Mouse (Mus musculus): Measurements from ENCODE around the gene Astn1. TPM values are rescaled to one million over a fixed set of nuclear protein-coding genes. Genes with fewer than 3 reads are reported as not detected.
A peak's percentile ranks its signal among the peaks of the same experiment; 100 is the strongest.

The Astn1 gene
- total and polyA plus RNA-seq, 2 experiments from 2014 or later, result 0.10 to 0.95 TPM

GRCm38 (mm10) chr1:158632935-158633334 is 270.9 kb downstream of the Astn1 start:
- WGBS, result 59% methylated on average over 4 of the region's 4 CpGs
- TF ChIP-seq CTCF (IDR thresholded peaks at IDR 0.05; ENCODE audit: low read depth) (no peak), EP300 (IDR thresholded peaks at IDR 0.05; ENCODE audit: low read depth) (no peak)

GRCm38 (mm10) chr1:158633441-158633840 is 271.4 kb downstream of the Astn1 start:
- no peak overlapping the region for H3K4me3 ChIP-seq (ENCODE audit: low read depth, low read length)
- H3K9ac ChIP-seq (replicated peaks; ENCODE audit: low read depth, low read length), result no peak overlapping the region
- no peaks in the 10 kb centered on the region for H3K27me3 ChIP-seq (ENCODE audit: control insufficient read depth, insufficient read depth, low read length)
- H3K4me2 ChIP-seq (ENCODE audit: low read depth, low read length), result no peak overlapping the region
- DNase-seq (ENCODE audit: low spot score), result no peak
- 78% methylated on average over 2 of the region's 2 CpGs for WGBS
- no peaks in the 10 kb centered on the region for H3K36me3 ChIP-seq (replicated peaks; ENCODE audit: control insufficient read depth, insufficient read depth, low read length)
- no peak for ATAC-seq (ENCODE audit: insufficient read depth, low read depth)
- H3K9me3 ChIP-seq (replicated peaks; ENCODE audit: control insufficient read depth, low read length), result no peaks in the 10 kb centered on the region
- no peak for TF ChIP-seq CTCF (IDR thresholded peaks at IDR 0.05; ENCODE audit: low read depth)
- TF ChIP-seq EP300 (IDR thresholded peaks at IDR 0.05; ENCODE audit: low read depth), result no peak
- H3K4me1 ChIP-seq (ENCODE audit: control insufficient read depth, insufficient read depth), result no peaks in the 10 kb centered on the region
- no peak overlapping the region for H3K27ac ChIP-seq (ENCODE audit: low read depth)

More at GRCm38 (mm10) chr1:158632935-158633334, 270.9 kb downstream of the Astn1 start:
- Histone ChIP-seq H3K4me3 (ENCODE audit: low read depth, low read length) (no peak overlapping the region), H3K27me3 (ENCODE audit: control insufficient read depth, insufficient read depth, low read length) (no peaks in the 10 kb centered on the region), H3K27ac (ENCODE audit: low read depth) (no peak overlapping the region), H3K9ac (replicated peaks; ENCODE audit: low read depth, low read length) (no peak overlapping the region), H3K4me2 (ENCODE audit: low read depth, low read length) (no peak overlapping the region), H3K36me3 (replicated peaks; ENCODE audit: control insufficient read depth, insufficient read depth, low read length) (no peaks in the 10 kb centered on the region), H3K4me1 (ENCODE audit: control insufficient read depth, insufficient read depth) (no peaks in the 10 kb centered on the region), H3K9me3 (replicated peaks; ENCODE audit: control insufficient read depth, low read length) (no peaks in the 10 kb centered on the region)
- DNase-seq (ENCODE audit: low spot score), result no peak
- no peak for ATAC-seq (ENCODE audit: insufficient read depth, low read depth)

- WGBS, result 68% methylated on average over 2 of the region's 2 CpGs
- ATAC-seq (ENCODE audit: insufficient read depth, low read depth), result no peak
- no peak overlapping the region for H3K9ac ChIP-seq (replicated peaks; ENCODE audit: low read depth, low read length)
Measured at GRCm38 (mm10) chr1:158641306-158641705, 279.2 kb downstream of the Astn1 start.

GRCm38 (mm10) chr1:158642247-158642646 is 280.2 kb downstream of the Astn1 start:
- H3K27me3 ChIP-seq (ENCODE audit: control insufficient read depth, insufficient read depth, low read length), result no peaks in the 10 kb centered on the region
- H3K36me3 ChIP-seq (replicated peaks; ENCODE audit: control insufficient read depth, insufficient read depth, low read length), result no peaks in the 10 kb centered on the region
- H3K4me2 ChIP-seq (ENCODE audit: low read depth, low read length), result no peak overlapping the region
- TF ChIP-seq EP300 (IDR thresholded peaks at IDR 0.05; ENCODE audit: low read depth) (no peak), CTCF (IDR thresholded peaks at IDR 0.05; ENCODE audit: low read depth) (no peak)
- H3K9me3 ChIP-seq (replicated peaks; ENCODE audit: control insufficient read depth, low read length), result no peaks in the 10 kb centered on the region
- no peak overlapping the region for H3K4me3 ChIP-seq (ENCODE audit: low read depth, low read length)
- H3K27ac ChIP-seq (ENCODE audit: low read depth), result no peak overlapping the region
- H3K4me1 ChIP-seq (ENCODE audit: control insufficient read depth, insufficient read depth), result no peaks in the 10 kb centered on the region
- ATAC-seq (ENCODE audit: insufficient read depth, low read depth) (no peak), DNase-seq (ENCODE audit: low spot score) (no peak)
- no peak overlapping the region for H3K9ac ChIP-seq (replicated peaks; ENCODE audit: low read depth, low read length)

More at GRCm38 (mm10) chr1:158641306-158641705, 279.2 kb downstream of the Astn1 start:
- Histone ChIP-seq H3K4me2 (ENCODE audit: low read depth, low read length) (no peak overlapping the region), H3K9me3 (replicated peaks; ENCODE audit: control insufficient read depth, low read length) (no peaks in the 10 kb centered on the region), H3K27ac (ENCODE audit: low read depth) (no peak overlapping the region), H3K27me3 (ENCODE audit: control insufficient read depth, insufficient read depth, low read length) (no peaks in the 10 kb centered on the region), H3K36me3 (replicated peaks; ENCODE audit: control insufficient read depth, insufficient read depth, low read length) (no peaks in the 10 kb centered on the region), H3K4me1 (ENCODE audit: control insufficient read depth, insufficient read depth) (no peaks in the 10 kb centered on the region), H3K4me3 (ENCODE audit: low read depth, low read length) (no peak overlapping the region)
- DNase-seq (ENCODE audit: low spot score), result no peak
- no peak for TF ChIP-seq CTCF (IDR thresholded peaks at IDR 0.05; ENCODE audit: low read depth)

- H3K36me3 ChIP-seq (replicated peaks; ENCODE audit: control insufficient read depth, insufficient read depth, low read length), result no peaks in the 10 kb centered on the region
- H3K27ac ChIP-seq (ENCODE audit: low read depth), result no peak overlapping the region
- 69% methylated on average over 2 of the region's 2 CpGs for WGBS
- H3K9me3 ChIP-seq (replicated peaks; ENCODE audit: control insufficient read depth, low read length), result no peaks in the 10 kb centered on the region
- ATAC-seq (ENCODE audit: insufficient read depth, low read depth) (no peak), DNase-seq (ENCODE audit: low spot score) (no peak)
- no peak overlapping the region for H3K9ac ChIP-seq (replicated peaks; ENCODE audit: low read depth, low read length)
- TF ChIP-seq EP300 (IDR thresholded peaks at IDR 0.05; ENCODE audit: low read depth) (no peak), CTCF (IDR thresholded peaks at IDR 0.05; ENCODE audit: low read depth) (no peak)
- no peaks in the 10 kb centered on the region for H3K27me3 ChIP-seq (ENCODE audit: control insufficient read depth, insufficient read depth, low read length)
- H3K4me2 ChIP-seq (ENCODE audit: low read depth, low read length), result no peak overlapping the region
- no peak overlapping the region for H3K4me3 ChIP-seq (ENCODE audit: low read depth, low read length)
- no peaks in the 10 kb centered on the region for H3K4me1 ChIP-seq (ENCODE audit: control insufficient read depth, insufficient read depth)
Measured at GRCm38 (mm10) chr1:158652799-158653198, 290.7 kb downstream of the Astn1 start.

- DNase-seq (ENCODE audit: low spot score), result peak; percentile 66
- ATAC-seq (ENCODE audit: insufficient read depth, low read depth), result peak; percentile 66; the same call in 1 of the 2 replicates
- TF ChIP-seq CTCF (IDR thresholded peaks at IDR 0.05; ENCODE audit: low read depth) (peak; percentile 63), EP300 (IDR thresholded peaks at IDR 0.05; ENCODE audit: low read depth) (no peak)
- H3K36me3 ChIP-seq (replicated peaks; ENCODE audit: control insufficient read depth, insufficient read depth, low read length), result no peaks in the 10 kb centered on the region
- H3K9me3 ChIP-seq (replicated peaks; ENCODE audit: control insufficient read depth, low read length), result no peaks in the 10 kb centered on the region
- H3K4me2 ChIP-seq (ENCODE audit: low read depth, low read length), result no peak overlapping the region
- no peaks in the 10 kb centered on the region for H3K4me1 ChIP-seq (ENCODE audit: control insufficient read depth, insufficient read depth)
- 21% methylated on average over 4 of the region's 4 CpGs for WGBS
- H3K4me3 ChIP-seq (ENCODE audit: low read depth, low read length), result no peak overlapping the region
- H3K27me3 ChIP-seq (ENCODE audit: control insufficient read depth, insufficient read depth, low read length), result no peaks in the 10 kb centered on the region
- no peak overlapping the region for H3K27ac ChIP-seq (ENCODE audit: low read depth)
- no peak overlapping the region for H3K9ac ChIP-seq (replicated peaks; ENCODE audit: low read depth, low read length)
Measured at GRCm38 (mm10) chr1:158653808-158654520, 291.9 kb downstream of the Astn1 start.
